Mouse (Mus musculus): ENCODE measurements at regions not wholly inside any gene's neighbourhood (a gene's known extent, or its start where the extent isn't known, plus 50 kb on each side); places are given as distances from the start of the nearest gene placed in this dataset.

DNA sequence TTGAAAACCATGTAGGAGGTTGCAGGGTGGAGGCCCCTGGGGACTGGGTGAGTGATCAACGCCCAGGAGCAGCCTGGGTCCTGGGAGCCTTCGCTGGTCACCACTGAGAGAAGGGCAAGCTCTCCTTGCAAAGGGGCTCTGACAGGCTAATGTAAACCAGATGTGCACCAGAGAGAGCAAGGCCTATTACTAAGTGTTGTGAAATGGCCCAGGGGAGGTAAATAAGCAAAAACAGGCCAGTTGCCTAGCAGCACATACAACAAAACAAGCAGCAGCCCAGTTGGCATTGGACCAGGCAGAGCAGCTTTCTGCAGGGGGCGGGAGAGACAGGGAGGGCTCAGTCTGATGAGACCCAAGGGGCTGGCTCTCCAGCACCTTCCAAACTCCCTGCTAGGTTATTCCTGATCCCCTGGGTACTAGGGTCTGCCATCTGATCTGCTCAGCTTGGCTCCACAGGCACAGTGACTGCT, 239.5 kb upstream of the Fggy start:
- DNase-seq (ENCODE audit: low spot score): no peak

DNA sequence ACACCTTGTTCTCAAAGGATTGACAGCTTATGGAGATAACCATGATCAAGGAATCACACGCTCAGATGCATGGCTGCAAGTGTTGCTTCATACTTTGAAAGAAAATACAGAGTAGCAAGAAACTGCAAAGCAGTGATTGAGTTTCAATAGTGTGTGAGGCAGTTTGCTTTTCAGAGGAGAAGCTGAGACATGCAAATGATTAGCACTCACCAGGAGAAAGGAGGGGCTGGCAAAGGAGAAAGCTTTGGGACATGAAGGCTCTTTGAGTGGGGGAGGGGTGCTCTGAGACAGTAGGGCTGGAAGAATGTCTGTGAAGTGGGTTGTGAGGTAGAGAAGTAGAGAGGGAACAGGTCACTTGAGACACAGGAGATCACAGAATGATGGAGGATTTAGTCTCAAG, 238.7 kb upstream of the Fggy start:
- DNase-seq (ENCODE audit: low spot score): peak; percentile 11

GRCm38 (mm10) chr4:95319036-95319435, 238.3 kb upstream of the Fggy start:
- DNase-seq (ENCODE audit: low spot score): no peak

GRCm38 (mm10) chr4:95325861-95326260, 231.4 kb upstream of the Fggy start:
- no peak for DNase-seq (ENCODE audit: low spot score)

DNA sequence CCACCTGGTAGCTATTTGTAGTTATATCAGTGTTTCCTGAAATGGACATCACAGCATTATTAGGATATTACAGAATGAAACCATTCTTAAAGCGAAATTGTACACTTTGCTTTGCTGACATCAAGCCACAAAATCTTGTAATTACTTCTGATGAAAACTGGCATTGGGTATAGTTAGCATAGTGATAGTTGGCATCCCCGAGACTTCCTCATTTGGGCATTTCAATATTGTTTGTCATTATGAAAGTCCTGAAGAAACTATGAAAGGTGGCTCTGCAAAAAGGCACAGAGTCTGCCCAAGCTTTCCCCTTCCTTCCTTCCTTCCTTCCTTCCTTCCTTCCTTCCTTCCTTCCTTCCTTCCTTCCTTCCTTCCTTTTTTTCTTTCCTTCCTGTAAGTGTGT, 217.5 kb upstream of the Fggy start:
- no peak for DNase-seq (ENCODE audit: low spot score)

DNA sequence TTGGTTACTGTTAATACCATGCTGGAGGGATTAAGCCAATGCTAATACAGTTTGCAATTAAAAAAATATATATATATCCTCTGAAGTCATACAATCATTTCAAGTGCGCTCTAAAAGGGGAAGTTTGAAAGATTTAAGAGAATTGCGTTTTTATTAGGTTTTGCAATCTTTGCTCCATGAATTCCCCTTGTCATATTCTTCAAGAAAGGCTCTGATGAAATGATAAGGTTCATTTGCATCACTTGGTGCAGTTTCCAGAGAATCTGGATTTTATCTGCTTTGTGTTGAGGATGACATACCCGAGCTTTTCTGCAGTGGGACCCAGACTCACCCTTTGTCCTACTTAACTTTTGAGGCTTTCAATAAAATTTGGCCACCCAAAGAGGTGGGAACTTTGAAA, 216.4 kb upstream of the Fggy start:
- no peak for DNase-seq (ENCODE audit: low spot score)

DNA sequence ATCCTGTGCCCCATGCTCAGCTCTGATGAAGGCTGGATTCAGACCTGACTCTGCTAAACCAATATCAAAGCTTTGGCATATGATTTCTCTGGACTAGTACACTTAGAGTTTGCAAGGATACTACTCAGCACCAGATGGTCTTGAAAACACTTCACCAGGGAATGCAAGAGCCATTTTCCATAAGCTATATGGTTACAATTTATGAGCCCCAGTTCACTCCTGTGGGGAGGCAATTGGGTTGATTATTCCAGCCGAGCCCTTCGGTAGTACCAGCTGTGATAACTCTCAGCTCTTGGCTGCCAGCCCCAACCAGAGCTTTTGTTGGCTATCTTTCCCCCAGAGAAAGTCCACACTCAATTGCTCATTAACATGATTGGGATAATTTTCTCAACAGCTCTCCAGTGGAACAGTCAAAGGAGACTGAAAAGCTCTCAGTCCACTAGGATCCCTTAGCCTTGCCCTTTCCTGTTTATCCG, 210.5 kb upstream of the Fggy start:
- DNase-seq (ENCODE audit: low spot score): peak; percentile 3

DNA sequence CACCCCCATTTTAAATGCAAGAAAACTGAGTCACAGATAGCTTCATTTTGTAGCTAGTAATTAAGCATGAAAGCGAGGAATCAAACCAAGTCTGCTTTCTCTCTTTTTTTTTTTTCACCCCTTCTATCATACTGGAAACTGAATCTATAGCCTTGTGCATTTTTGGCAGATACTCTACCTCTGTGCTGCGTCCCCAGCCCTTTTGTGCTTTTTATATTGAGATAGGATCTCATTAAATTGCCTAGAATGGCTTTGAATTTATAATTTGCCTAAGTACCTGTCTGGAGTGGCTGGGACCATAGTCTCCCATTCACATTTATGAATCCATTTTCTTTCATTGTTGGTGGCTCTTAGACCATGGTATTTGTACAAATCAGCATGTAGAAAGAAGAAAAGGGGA, 209.9 kb upstream of the Fggy start:
- DNase-seq (ENCODE audit: low spot score): no peak

GRCm38 (mm10) chr4:95348405-95349123, 208.7 kb upstream of the Fggy start:
- DNase-seq (ENCODE audit: low spot score): peak; percentile 53

DNA sequence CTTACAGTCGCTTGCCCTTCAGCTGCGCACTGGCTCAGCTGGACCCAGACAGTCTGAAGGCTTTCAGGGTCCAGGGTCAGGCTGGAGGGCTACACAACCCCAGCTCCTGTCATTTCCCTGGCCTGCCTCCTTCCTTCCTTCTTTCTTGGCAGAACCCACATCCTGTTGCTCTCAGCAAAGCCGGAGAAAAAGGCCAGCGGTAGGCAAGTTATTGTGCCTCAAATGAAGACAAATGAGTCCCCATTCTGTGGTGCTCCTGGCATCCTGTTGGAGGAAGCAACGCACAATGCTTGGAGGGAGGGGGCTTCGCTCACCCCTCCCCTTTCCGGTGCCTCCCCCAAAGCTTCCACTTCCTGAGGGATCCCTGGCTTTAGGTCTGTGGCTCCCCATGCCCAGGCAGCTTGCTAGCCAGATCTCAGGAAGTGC, 203.4 kb upstream of the Fggy start:
- no peak for DNase-seq (ENCODE audit: low spot score)

DNA sequence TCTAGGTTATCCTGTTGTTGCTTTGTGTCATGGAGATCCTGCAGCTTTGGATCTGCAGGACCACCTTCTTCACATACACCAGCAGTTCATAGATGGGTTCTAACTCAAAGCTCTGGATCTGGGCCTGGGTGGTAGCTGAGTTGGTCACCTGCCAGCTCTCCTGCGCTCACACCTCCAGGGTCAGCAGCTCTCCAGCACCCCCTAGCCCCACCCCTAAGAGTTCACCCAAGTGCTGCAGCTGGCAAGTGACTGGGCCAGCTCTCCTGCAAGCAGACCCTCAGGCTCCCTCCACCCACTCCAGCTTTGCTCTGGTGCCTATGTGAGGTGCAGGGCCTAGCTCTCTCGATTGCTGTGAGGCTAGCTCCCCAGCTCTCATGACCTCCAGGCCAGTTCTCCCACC, 198.6 kb upstream of the Fggy start:
- no peak for DNase-seq (ENCODE audit: low spot score)

- DNase-seq (ENCODE audit: low spot score): no peak
Measured at GRCm38 (mm10) chr4:95360336-95360967, 196.9 kb upstream of the Fggy start.

DNA sequence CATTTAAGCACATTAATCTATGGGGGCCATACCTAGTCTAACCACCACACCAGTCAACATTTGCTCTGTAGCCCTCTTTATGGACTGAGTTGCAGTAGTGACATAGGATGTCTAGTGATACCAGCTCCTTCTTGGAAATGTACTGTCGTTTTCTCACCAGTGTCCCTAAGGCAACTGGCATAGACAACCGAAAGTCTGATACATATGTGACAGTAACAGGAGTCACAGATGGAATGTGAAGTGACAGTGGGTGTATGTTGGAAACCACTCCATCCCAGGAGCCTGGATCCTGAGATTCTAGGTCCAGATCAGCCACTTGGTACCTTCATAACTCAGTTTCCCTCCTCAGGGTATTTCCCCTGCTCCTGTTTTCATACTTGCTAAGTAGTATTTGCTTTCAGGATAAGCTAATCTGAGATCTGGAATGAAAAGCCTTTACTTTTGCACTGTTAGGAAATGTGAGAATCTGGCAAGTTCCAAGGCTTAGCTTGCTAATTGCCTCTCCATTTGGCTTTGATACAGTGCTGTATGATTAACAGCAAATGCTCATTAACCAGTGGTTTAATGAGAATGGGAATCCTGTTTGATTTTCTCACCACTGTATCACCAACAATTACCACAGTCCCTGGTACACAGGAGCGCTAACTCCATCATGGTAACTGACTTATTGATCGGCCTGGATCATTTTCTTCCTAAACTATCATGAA, 192.8 kb upstream of the Fggy start:
- no peak for DNase-seq (ENCODE audit: low spot score)

DNA sequence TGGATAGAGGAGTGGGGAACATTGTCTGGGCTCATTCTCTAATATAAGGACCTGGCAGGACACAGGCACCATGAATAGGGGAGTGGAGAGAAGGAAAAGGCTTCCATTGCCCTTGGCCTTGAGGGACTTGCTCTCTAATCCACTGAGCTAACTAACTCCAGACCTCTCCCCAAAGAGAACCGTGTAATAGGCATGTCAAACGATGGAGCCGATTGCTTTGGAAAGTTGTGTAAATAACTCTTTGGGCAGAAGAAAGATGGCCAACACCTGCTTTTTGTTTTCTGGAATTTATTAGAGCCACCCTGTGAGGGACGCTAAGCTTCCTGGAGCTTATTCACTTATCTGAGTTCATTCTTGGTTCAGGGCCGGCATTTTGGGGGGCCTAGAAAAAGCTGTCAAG, 180.9 kb upstream of the Fggy start:
- no peak for DNase-seq (ENCODE audit: low spot score)

DNA sequence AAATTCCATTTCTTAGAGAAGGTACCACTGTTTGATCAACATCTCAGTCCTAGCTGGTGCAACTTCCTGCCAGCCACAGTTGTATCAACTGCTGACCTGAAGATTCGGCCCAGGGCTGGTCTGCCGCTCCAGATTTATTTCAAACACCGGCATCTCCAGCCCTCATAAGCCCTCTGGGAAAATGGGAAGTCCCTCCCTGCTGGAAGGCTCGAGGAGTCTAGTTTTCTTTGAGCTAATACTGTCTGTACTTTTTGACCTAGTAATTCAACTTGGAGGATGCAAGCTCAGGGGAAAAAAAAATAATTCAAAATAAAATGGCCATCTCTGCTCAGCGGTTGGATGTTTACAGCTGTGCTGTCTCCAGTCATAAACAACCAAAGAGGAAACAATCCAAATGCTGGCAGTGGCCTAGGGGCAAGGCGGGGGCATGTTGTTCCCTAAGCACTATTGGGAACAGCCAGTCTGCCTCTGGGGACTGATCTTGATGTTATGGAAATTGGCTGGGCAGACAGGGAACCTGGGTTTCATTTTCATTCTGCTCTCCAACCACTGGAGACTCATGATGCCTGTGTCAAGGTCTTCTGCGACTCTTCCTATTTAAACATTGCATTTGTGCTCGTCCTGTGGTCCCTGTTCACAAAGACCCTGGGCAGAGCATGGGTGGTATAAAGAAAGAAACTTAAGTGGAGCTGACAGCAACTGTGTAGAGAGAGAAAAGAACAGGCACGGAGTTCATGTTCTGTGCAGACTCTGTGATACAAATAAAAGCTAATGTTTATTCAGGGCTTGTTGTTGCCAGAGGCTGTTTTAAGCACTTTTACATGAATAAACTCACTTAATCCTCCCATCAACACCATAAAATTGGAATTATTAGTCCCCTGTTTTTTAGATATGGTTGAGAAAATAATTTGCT, 179.8 kb upstream of the Fggy start:
- peak; percentile 23 for DNase-seq (ENCODE audit: low spot score)

DNA sequence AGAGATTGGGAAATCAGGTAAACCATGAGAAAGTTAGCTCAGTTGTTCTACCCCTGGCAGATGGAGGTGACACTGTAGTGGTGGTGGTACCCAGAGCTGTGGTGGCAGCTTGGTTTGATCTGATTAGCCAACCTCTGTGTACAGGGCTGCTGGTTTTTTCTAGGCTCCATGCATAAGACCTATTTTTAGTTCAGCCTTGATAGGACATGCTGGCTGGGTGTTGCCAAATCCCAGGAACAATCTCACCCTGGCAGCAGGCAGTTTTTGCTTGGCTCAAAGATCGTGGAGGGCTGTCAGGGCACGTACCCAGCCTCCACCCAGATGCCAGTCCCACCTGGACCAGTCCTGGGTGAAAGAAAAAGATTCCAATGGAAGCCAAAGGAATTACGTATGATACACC, 178.7 kb upstream of the Fggy start:
- DNase-seq (ENCODE audit: low spot score): no peak

DNA sequence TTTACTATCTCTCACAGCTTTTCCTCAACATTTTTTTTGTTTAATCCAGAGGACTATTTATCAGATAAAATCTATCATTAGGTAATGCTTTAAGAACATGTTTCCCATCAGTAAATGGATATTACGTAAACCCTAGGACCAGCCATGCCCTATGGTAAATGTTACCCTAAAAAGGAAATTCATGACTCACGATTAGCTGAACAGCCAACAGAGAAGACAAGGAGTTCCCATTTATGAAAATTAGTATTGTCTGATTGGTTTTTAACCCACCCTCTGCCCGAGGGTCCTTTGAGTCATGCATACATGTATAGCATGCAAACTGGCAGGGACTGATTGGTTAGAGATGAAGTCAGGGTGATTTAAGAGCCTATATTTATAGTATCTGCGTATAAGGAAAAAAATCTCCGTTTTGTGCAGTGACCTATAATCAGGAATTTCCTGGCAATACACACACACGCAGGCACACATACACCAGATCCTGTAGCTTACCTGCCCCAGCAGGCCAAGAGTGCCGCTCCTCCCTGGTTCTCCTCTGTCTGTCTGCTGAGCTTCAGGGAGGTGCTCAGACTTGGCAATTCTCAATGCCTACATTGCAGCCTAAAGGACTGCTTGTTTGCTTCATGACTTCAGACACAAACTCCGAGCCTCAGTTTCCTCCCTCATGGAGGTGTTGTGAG, 174.0 kb upstream of the Fggy start:
- no peak for DNase-seq (ENCODE audit: low spot score)

DNA sequence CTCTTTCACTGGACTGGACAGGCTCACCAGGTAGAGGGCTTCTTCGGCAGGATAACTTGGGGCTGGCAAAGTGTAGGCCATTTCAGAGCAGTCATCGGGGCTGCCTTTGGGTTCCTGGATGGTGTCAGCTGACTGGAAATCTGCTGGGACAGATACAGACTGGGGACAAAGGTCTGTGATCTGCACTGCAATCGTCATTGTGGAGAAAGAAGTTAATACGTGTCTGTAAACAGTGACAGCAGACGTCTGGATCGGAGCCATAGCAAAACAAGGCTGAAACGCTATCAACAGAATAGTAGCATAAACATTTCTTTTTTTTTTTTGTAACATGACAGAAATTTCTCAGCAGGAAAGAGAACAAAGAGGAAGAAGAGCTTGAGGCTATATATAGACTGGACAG, 171.8 kb upstream of the Fggy start:
- no peak for DNase-seq (ENCODE audit: low spot score)

DNA sequence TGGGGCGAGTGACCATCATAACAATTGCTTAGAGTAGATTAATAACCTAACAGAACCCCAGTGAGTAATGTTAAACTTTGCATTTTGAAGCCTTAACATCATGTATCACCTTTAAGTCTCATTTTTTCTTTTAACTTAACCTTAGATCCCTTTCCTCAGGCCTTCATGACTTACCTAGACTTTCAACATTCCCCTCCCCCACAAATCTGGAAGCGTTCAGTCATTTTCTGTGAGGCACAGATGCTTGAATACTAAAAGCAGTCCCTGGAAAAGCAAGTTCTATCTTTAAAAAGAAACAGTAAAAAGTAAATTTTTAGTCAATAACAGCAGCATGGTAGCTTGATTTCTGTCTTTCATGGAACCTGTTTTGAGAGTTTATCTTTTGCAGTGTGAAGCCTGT, 171.3 kb upstream of the Fggy start:
- DNase-seq (ENCODE audit: low spot score): no peak

DNA sequence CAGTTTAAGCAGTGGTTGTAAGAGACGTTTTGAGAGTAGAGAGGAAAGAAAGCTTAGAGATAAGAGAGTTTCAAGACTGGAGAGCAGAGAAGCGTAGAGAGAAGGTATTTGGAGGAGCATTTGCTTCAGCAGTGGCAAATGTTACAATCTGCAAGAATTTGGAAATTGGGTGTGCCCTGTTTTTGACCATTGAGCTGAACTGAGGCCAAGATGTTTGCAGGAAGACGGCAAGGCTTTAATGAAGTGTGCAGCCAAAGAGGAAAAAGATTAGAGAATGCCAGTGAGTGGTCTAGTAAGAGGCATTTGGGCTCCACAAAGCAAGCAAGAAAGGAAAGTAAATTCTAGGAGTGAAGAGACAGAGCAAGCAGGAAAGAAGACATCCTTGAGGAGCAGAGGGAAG, 168.8 kb upstream of the Fggy start:
- no peak for DNase-seq (ENCODE audit: low spot score)

DNA sequence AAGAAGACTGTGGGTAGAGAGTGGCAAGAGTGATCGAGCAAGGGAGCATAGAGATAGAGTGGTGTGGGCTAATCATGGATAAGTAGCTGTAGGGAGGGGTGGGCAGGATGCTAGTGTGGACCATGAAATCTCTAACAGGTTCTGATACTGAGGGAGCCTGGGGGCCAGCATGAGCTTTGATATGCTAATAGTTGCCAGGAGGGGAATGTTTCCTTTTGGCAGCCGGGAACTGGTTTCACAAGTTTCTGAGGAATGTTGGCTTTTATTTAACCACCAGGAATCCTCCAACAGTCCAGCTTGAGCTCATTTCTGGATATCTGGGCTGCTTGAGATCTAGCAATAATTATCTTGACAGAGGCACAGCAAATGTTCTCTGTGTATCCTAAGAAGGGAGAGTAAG, 167.7 kb upstream of the Fggy start:
- DNase-seq (ENCODE audit: low spot score): no peak

- DNase-seq (ENCODE audit: low spot score): no peak
Measured at GRCm38 (mm10) chr4:95390549-95390948, 166.8 kb upstream of the Fggy start.
